Mouse (Mus musculus) macrophage (primary cell): ENCODE data around the gene Gm21541. TPM values are rescaled to one million over a fixed set of nuclear protein-coding genes. Genes with fewer than 3 reads are reported as not detected.
"Not testable (repeated sequence)": the region's sequence is repeated elsewhere in the genome, so short reads cannot be mapped to it uniquely, and the experiment has no call there.

Source experiments
- H3K27ac ChIP-seq: fragments of 350-480 bp; formaldehyde crosslinking; 2 replicates; pipeline ENCODE4 v1.9.0; 2021
- H3K36me3 ChIP-seq: fragments of 350-480 bp; formaldehyde crosslinking; 2 replicates; pipeline ENCODE4 v1.9.0; 2021; ENCODE audit errors: inconsistent target
- H3K4me3 ChIP-seq: fragments of 350-480 bp; formaldehyde crosslinking; 2 replicates; pipeline ENCODE4 v1.9.0; 2021; ENCODE audit errors: inconsistent target
- H3K79me2 ChIP-seq: fragments of 350-480 bp; formaldehyde crosslinking; 2 replicates; pipeline ENCODE4 v1.9.0; 2021; ENCODE audit errors: inconsistent target
- WGBS: methylation state at CpG from one replicate; pipeline ENCODE4 v1.1.7; 2026; ENCODE audit warnings: inconsistent platforms; ENCODE audit not compliant: missing documents; 5-methylcytosine and 5-hydroxymethylcytosine counted together
- polyA plus RNA-seq: library from polyadenylated mRNA; stranded (reverse); fragments of 250-400 nt; gene quantifications from 3 replicates; pipeline ENCODE4 v1.2.4, GENCODE M21; 2018; ENCODE audit warnings: inconsistent platforms
- total RNA-seq, 78 experiments: library from RNA; depleted of rRNA; stranded (reverse); fragments of 250-400 nt; gene quantifications; 1 replicate in 9 of 78; 2 replicates in 24 of 78; 3 replicates in 43 of 78; 4 replicates in 2 of 78; pipeline ENCODE4 v1.2.4; 2018; ENCODE audit warnings: inconsistent platforms in 56 of 78

The Gm21541 gene
- total RNA-seq (2018; cell fraction: chromatin; rRNA removed): not detected
- total RNA-seq (2018; cell fraction: cytosol; rRNA removed): not detected
- total RNA-seq (2018; cell fraction: nucleus; rRNA removed): not detected
- polyA plus RNA-seq: not detected in 3 replicates

GRCm38 (mm10) chr4:41903310-41903709 is at the start of gene Gm21541:
TSS of gene Gm21541 (plus strand) at chr4:41903610.
- not testable (repeated sequence) for H3K4me3 ChIP-seq, H3K79me2 ChIP-seq, H3K27ac ChIP-seq, H3K36me3 ChIP-seq
- WGBS: no CpG with 5 or more reads among the region's 5 CpGs

- not testable (repeated sequence) for H3K27ac ChIP-seq
- no CpG with 5 or more reads among the region's 8 CpGs for WGBS
These were observed 37.9 kb downstream of the Gm21541 start, which contains the start of gene Gm20878 for GRCm38 (mm10) chr4:41941272-41941671. TSS of gene Gm20878 (plus strand) at chr4:41941572.

More at GRCm38 (mm10) chr4:41941272-41941671, 37.9 kb downstream of the Gm21541 start, which contains the start of gene Gm20878:
- H3K4me3 ChIP-seq, H3K36me3 ChIP-seq, H3K79me2 ChIP-seq: not testable (repeated sequence)

Other genes starting within 250 kb of the Gm21541 start
- gene Cntfr, start 206.5 kb upstream of the Gm21541 start, polyA plus RNA-seq: not detected in 3 replicates
- 34.7 to 49.1 TPM (median 47.4 TPM) in 3 replicates for gene Il11ra1, start 203.6 kb upstream of the Gm21541 start, polyA plus RNA-seq
- 6.4 to 25.9 TPM (median 19.8 TPM) in 3 replicates for gene Rpp25l, start 190.1 kb upstream of the Gm21541 start, polyA plus RNA-seq
- 34.4 to 93.4 TPM (median 69.6 TPM) in 3 replicates for gene Dctn3, start 180.4 kb upstream of the Gm21541 start, polyA plus RNA-seq
- not detected in 3 replicates for gene Arid3c, start 172.5 kb upstream of the Gm21541 start, polyA plus RNA-seq
- 18.2 to 19.2 TPM (median 18.2 TPM) in 3 replicates for gene Galt, start 148.4 kb upstream of the Gm21541 start, polyA plus RNA-seq
- gene Sigmar1, start 147.5 kb upstream of the Gm21541 start, polyA plus RNA-seq: 37.5 to 72.4 TPM (median 70.3 TPM) in 3 replicates
- gene Ccl27a, start 129.4 kb upstream of the Gm21541 start, polyA plus RNA-seq: 1.1 to 3.3 TPM in 2 of 3 replicates, not detected in the other
- not detected in 3 replicates for gene Gm20878, start 38.0 kb downstream of the Gm21541 start, polyA plus RNA-seq
- gene Fam205a4, start 62.4 kb downstream of the Gm21541 start, polyA plus RNA-seq: not detected in 3 replicates
- gene Gm21093, start 131.1 kb downstream of the Gm21541 start, polyA plus RNA-seq: not detected in 3 replicates
- gene Gm3893, start 187.6 kb downstream of the Gm21541 start, polyA plus RNA-seq: not detected in 3 replicates
- gene Gm13304, start 211.2 kb downstream of the Gm21541 start, polyA plus RNA-seq: not detected in 3 replicates
- gene Gm13306, start 249.8 kb downstream of the Gm21541 start, polyA plus RNA-seq: not detected in 3 replicates